Mouse (Mus musculus) CD4-positive, CD25-positive, alpha-beta regulatory T cell, adult 4 months (primary cell): ENCODE data around the gene Sox6. TPM values are rescaled to one million over a fixed set of nuclear protein-coding genes. Genes with fewer than 3 reads are reported as not detected.
A peak's percentile ranks its signal among the peaks of the same experiment; 100 is the strongest.

Experiments
- ATAC-seq: one replicate; pipeline ENCODE4 v1.8.0; 2017
- polyA plus RNA-seq, 2 experiments: library from polyadenylated mRNA; unstranded; fragments of 100-300 nt; shearing (Covaris generic); gene quantifications; one replicate each; pipeline ENCODE4 v1.2.1; 2017

Gene Sox6
- polyA plus RNA-seq: not detected

GRCm38 (mm10) chr7:116038511-116038910 is at the start of gene Sox6:
TSS of gene Sox6 (minus strand) at chr7:116038796.
- no peak for ATAC-seq

GRCm38 (mm10) chr7:116084366-116084765 is 45.8 kb upstream of the Sox6 start, which contains the start of gene Gm4353:
TSS of gene Gm4353 (minus strand) at chr7:116084635.
- peak; percentile 43 for ATAC-seq

GRCm38 (mm10) chr7:116060739-116061138 is 22.1 kb upstream of the Sox6 start:
- no peak for ATAC-seq

- peak; percentile 4 for ATAC-seq
These were observed 1.9 kb upstream of the Sox6 start for GRCm38 (mm10) chr7:116040470-116041019.

- ATAC-seq: peak; percentile 88
These were observed 1.2 kb upstream of the Sox6 start for GRCm38 (mm10) chr7:116039538-116040466.

GRCm38 (mm10) chr7:116039196-116039537 is 571 bp upstream of the Sox6 start, which contains the start of gene 1110004F10Rik:
TSS of gene 1110004F10Rik (plus strand) at chr7:116039397.
- ATAC-seq: no peak

- ATAC-seq: no peak
These were observed 572 bp downstream of the Sox6 start for GRCm38 (mm10) chr7:116038024-116038423.

- ATAC-seq: no peak
These were observed 1.7 kb downstream of the Sox6 start for GRCm38 (mm10) chr7:116036591-116037555.

GRCm38 (mm10) chr7:116035504-116035903 is 3.1 kb downstream of the Sox6 start:
- ATAC-seq: no peak

- peak; percentile 12 for ATAC-seq
These were observed 4.3 kb downstream of the Sox6 start for GRCm38 (mm10) chr7:116034282-116034758.

- ATAC-seq: peak; percentile 21
These were observed 5.0 kb downstream of the Sox6 start for GRCm38 (mm10) chr7:116033371-116034241.

- peak; percentile 72 for ATAC-seq
These were observed 5.8 kb downstream of the Sox6 start for GRCm38 (mm10) chr7:116032596-116033307.

- peak; percentile 25 for ATAC-seq
These were observed 6.6 kb downstream of the Sox6 start for GRCm38 (mm10) chr7:116031718-116032595.

- no peak for ATAC-seq
These were observed 7.2 kb downstream of the Sox6 start for GRCm38 (mm10) chr7:116031388-116031717.

GRCm38 (mm10) chr7:116030597-116031387 is 7.8 kb downstream of the Sox6 start:
- no peak for ATAC-seq

- no peak for ATAC-seq
These were observed 8.6 kb downstream of the Sox6 start for GRCm38 (mm10) chr7:116029991-116030390.

GRCm38 (mm10) chr7:116002726-116003125 is 35.9 kb downstream of the Sox6 start:
- ATAC-seq: no peak

- ATAC-seq: no peak
These were observed 50.4 kb downstream of the Sox6 start for GRCm38 (mm10) chr7:115988109-115988779.
